Mouse (Mus musculus) hindbrain, embryonic 16.5 days (tissue): Measurements from ENCODE around the gene Csrp2. TPM values are rescaled to one million over a fixed set of nuclear protein-coding genes. Genes with fewer than 3 reads are reported as not detected.

ENCODE experiments used
- ATAC-seq: fragments of 200-750 bp; cut with Nextera tagmentation; 2 replicates; pipeline ENCODE4 v1.8.0; 2017; ENCODE audit warnings: moderate TSS enrichment, moderate library complexity
- H3K27ac ChIP-seq: fragments of 300-500 bp; sonication (generic); 2 replicates; pipeline ENCODE4 v1.5.1; 2014; ENCODE audit warnings: low read depth, mild to moderate bottlenecking, control low read depth, low read length, moderate library complexity
- H3K27me3 ChIP-seq: fragments of 300-500 bp; sonication (generic); replicated peaks from 2 replicates; pipeline ENCODE4 v1.6.1; 2014; ENCODE audit warnings: low read length; ENCODE audit not compliant: control insufficient read depth, insufficient read depth
- H3K36me3 ChIP-seq: fragments of 300-500 bp; sonication (generic); 2 replicates; pipeline ENCODE4 v1.6.1; 2014; ENCODE audit warnings: mild to moderate bottlenecking, low read length, moderate library complexity, mixed read lengths; ENCODE audit not compliant: control insufficient read depth, insufficient read depth
- H3K4me1 ChIP-seq: fragments of 300-500 bp; sonication (generic); 2 replicates; pipeline ENCODE4 v1.6.1; 2014; ENCODE audit warnings: low read depth, low read length; ENCODE audit not compliant: control insufficient read depth, insufficient read depth
- H3K4me2 ChIP-seq: fragments of 300-500 bp; sonication (generic); 2 replicates; pipeline ENCODE4 v1.6.1; 2014; ENCODE audit warnings: mild to moderate bottlenecking, low read length, control low read depth, moderate library complexity
- H3K4me3 ChIP-seq: fragments of 300-500 bp; sonication (generic); 2 replicates; pipeline ENCODE4 v1.5.1; 2014; ENCODE audit warnings: mild to moderate bottlenecking, low read length, control low read depth, moderate library complexity
- H3K9ac ChIP-seq: fragments of 300-500 bp; sonication (generic); 2 replicates; pipeline ENCODE4 v1.6.1; 2014; ENCODE audit warnings: low read depth, mild to moderate bottlenecking, control low read depth, low read length, moderate library complexity
- H3K9me3 ChIP-seq: fragments of 300-500 bp; sonication (generic); 2 replicates; pipeline ENCODE4 v1.6.1; 2014; ENCODE audit warnings: mild to moderate bottlenecking, low read length, moderate library complexity; ENCODE audit not compliant: control insufficient read depth
- WGBS: fragments of 180-500 bp; shearing (Covaris S2); extraction: QIAGEN DNeasy Blood & Tissue Kit; methylation state at CpG from one replicate; pipeline ENCODE4 v1.1.7; 2014; 5-methylcytosine and 5-hydroxymethylcytosine counted together
- polyA plus RNA-seq: library from polyadenylated mRNA; unstranded; fragments of >200 nt; fragmentation: Nextera tagmentation; extraction: Ambion mirVana; gene quantifications from 2 replicates; pipeline ENCODE4 v1.2.1, GENCODE M21; 2015

Csrp2 gene
- polyA plus RNA-seq, 1 experiment from 2014 or later, result 120 TPM

DNA sequence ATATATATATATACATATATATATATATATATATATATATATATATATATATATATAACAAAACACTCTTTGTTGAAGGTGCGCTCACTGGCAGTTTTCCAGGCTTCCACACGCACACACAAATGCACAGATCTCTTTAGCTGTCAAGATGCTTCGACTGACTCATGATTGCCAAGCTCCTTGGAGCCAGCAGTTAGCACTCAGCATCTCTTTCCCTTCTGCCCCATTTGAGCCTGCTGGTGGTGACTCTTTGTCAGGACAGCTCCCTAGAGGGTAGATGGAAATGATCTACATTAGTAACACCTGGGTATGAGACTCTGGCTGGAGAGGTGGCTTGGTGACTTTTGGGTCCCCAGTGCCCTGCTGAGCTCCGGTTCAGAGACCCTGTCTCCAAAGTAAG is 20.1 kb downstream of the Csrp2 start:
- H3K27me3 ChIP-seq, result no peaks in the 10 kb centered on the region
- no peak for ATAC-seq
- H3K27ac ChIP-seq, result 0 out of 2 replicates have a peak overlapping the region, but pooled peaks have one; percentile 44
- H3K36me3 ChIP-seq, result peaks cover 16% of the 10 kb centered on the region
- H3K4me3 ChIP-seq, result no peak overlapping the region
- H3K4me1 ChIP-seq, result peaks cover 4% of the 10 kb centered on the region; the same call in 1 of the 2 replicates
- H3K9me3 ChIP-seq, result no peaks in the 10 kb centered on the region
- no peak overlapping the region for H3K4me2 ChIP-seq
- H3K9ac ChIP-seq, result no peak overlapping the region
- WGBS, result 64% methylated on average over 4 of the region's 4 CpGs

DNA sequence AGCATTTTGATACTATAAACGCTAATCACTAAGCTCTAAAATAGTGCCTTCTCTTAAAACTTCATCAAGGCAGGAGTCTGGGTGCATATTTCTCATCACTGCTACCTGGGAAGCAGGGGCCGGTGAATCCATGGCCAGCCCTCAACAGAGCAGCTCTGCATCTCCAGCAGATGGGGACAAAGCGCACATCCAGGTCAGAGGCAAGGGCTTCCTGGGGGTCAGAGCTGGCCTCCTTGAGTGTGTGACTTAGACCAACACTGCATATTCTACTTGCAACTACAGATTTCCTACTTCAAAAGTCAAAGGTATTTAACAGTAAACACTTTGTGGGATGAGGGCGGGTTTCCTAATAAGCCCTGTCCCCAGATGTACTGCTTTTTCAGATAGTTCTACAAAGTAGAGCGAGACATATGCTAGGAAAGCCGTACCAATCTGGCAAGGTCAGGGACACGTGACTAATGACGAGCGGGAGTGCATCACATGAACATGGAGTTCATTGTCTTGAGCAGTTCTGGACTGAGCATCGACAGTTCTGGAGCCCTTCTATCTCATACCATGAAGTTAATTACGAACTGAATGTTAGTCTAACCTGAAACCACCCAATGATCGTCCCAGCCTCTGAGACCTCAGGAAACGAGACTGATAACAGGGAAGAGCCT is 21.3 kb downstream of the Csrp2 start:
- Histone ChIP-seq H3K36me3 (peaks cover 16% of the 10 kb centered on the region), H3K4me1 (peaks cover 4% of the 10 kb centered on the region; the same call in 1 of the 2 replicates), H3K9me3 (no peaks in the 10 kb centered on the region), H3K27me3 (no peaks in the 10 kb centered on the region), H3K4me2 (no peak overlapping the region), H3K27ac (no peak overlapping the region), H3K9ac (no peak overlapping the region), H3K4me3 (no peak overlapping the region)
- ATAC-seq, result no peak
- 86% methylated on average over 13 of the region's 13 CpGs for WGBS

DNA sequence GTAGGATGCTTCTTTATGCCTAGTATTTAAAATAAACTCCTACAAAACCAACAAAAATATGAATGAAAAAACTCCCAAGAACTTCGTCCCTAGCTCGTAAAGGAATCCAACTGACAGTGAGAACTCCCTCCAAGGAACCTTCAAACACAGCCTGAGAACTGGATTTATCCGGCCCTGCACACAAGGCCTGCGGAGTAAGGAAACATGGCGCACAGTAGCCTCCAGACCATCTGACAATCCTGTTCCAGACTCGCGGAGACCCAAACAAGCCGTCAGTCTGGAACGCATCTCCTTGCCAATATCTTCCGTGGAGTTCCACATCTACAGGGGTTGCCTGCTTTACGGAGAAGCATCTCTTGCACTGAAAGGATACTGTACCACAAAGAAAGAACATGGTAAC is 22.4 kb downstream of the Csrp2 start:
- H3K27me3 ChIP-seq, result no peaks in the 10 kb centered on the region
- ATAC-seq, result no peak
- H3K4me2 ChIP-seq, result no peak overlapping the region
- H3K9ac ChIP-seq, result no peak overlapping the region
- 92% methylated on average over 11 of the region's 11 CpGs for WGBS
- no peaks in the 10 kb centered on the region for H3K9me3 ChIP-seq
- peaks cover 4% of the 10 kb centered on the region; the same call in 1 of the 2 replicates for H3K4me1 ChIP-seq
- peaks cover 19% of the 10 kb centered on the region for H3K36me3 ChIP-seq
- no peak overlapping the region for H3K4me3 ChIP-seq
- H3K27ac ChIP-seq, result no peak overlapping the region

DNA sequence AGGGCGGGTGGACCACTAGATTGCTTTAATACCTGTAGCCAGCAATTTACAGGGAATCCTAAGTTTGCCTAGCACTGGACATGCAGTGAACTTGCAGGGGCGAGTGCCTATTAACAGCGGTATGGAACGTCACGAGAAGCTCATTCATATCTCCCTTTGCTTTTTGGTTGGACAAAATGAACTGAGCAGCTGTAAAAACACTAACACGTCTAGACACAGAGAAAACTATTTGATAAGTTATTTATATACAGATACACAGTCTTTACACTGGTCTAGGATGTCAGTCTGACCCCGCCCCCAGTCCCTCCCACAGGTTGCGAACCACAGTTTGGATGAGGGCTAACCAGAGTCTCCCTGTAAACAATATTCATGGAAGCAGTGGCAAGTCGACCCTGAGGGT is 23.2 kb downstream of the Csrp2 start:
- H3K4me3 ChIP-seq, result no peak overlapping the region
- ATAC-seq, result no peak
- H3K9me3 ChIP-seq, result no peaks in the 10 kb centered on the region
- no peak overlapping the region for H3K9ac ChIP-seq
- H3K27ac ChIP-seq, result no peak overlapping the region
- H3K27me3 ChIP-seq, result no peaks in the 10 kb centered on the region
- H3K36me3 ChIP-seq, result peaks cover 25% of the 10 kb centered on the region
- H3K4me1 ChIP-seq, result peaks cover 4% of the 10 kb centered on the region; the same call in 1 of the 2 replicates
- H3K4me2 ChIP-seq, result no peak overlapping the region
- WGBS, result 92% methylated on average over 9 of the region's 9 CpGs

DNA sequence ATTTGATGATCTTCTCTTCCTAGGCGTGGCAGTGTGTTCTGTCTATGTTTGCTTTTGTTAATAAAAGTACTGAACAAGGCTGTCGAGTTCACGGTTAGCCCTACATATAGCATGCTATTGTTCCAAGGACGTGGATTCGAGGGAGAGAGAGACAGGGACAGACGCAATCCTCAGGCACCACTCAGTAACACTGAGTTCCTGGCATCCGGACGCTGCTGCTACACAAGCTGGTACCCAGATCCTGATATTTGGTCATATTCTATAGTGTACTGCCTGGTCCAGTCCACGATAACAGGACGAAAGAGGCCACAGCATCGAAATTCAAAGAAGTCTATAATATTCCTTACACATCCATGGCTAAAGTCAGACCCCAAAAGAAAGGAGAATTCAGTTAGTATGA is 24.6 kb downstream of the Csrp2 start:
- Histone ChIP-seq H3K27ac (no peak overlapping the region), H3K9me3 (no peaks in the 10 kb centered on the region), H3K9ac (no peak overlapping the region), H3K27me3 (no peaks in the 10 kb centered on the region), H3K4me1 (0 out of 2 replicates have a peak, but pooled peaks cover under 1% of the 10 kb centered on the region), H3K36me3 (peaks cover 21% of the 10 kb centered on the region), H3K4me2 (no peak overlapping the region), H3K4me3 (no peak overlapping the region)
- 92% methylated on average over 11 of the region's 11 CpGs for WGBS
- ATAC-seq, result no peak

DNA sequence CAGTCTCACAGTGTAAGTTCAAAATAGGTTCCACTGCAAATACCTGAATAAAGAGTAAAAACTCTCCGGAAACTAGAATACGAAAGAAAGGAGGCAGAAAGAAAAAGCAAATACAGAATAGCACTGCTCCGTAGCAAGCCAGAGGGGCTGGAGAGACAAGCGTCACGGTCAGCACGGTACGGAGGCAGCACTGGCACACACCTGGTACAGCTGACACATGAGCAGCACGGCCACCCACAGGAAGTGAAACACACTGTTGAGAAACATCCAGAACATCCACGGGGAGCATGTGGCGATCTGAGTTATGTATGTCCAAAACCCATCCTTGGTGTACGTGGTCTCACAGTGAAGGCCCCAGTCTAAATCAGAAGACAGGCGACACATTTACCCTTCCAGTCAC is 26.4 kb downstream of the Csrp2 start:
- Histone ChIP-seq H3K4me3 (no peak overlapping the region), H3K27me3 (no peaks in the 10 kb centered on the region), H3K27ac (no peak overlapping the region), H3K4me1 (no peaks in the 10 kb centered on the region), H3K36me3 (peaks cover 20% of the 10 kb centered on the region), H3K9ac (no peak overlapping the region), H3K9me3 (no peaks in the 10 kb centered on the region), H3K4me2 (no peak overlapping the region)
- ATAC-seq, result no peak
- WGBS, result 85% methylated on average over 12 of the region's 12 CpGs

DNA sequence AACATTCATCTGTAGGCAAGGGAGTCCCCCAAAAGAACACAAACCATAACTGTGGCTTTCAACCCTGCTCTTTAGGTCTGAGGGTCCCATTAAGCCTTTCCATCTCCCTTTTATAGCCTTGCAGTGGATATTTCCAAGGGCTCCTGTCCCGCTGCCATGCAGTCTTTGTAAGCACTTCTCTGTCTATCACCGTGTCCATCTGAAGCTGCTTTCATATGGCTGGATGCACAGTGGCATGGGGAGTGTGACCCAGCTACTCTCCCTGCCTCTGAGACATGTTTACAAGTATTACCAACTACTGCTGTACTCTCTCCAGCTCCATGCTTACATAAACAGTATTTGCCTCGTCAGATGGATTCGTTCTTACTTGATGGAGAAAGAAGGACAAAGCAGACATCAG is 28.0 kb downstream of the Csrp2 start:
- ATAC-seq, result no peak
- Histone ChIP-seq H3K9ac (no peak overlapping the region), H3K4me2 (no peak overlapping the region), H3K27ac (no peak overlapping the region), H3K4me1 (no peaks in the 10 kb centered on the region), H3K9me3 (no peaks in the 10 kb centered on the region), H3K27me3 (no peaks in the 10 kb centered on the region), H3K4me3 (no peak overlapping the region), H3K36me3 (peaks cover 18% of the 10 kb centered on the region)
- 82% methylated on average over 4 of the region's 4 CpGs for WGBS

DNA sequence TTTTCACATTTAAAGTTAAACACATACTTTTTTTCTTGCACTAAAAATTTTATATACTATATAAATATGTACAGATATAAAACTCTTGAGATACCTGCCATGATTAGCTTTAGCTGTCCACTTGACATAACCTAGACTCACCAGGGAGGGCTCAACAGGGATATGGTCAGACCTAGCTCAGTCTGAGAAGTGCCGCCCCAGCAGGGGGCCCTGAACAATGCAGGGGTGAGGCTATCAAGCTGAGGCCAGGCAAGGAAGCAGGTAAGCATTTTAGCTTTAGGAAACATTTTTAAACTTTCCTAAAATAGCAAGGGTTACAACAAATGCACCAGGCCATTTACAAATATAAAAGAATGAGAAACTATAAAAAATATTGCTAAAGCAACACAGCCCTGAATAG is 31.5 kb downstream of the Csrp2 start:
- Histone ChIP-seq H3K4me1 (no peaks in the 10 kb centered on the region), H3K36me3 (peaks cover 17% of the 10 kb centered on the region), H3K9me3 (no peaks in the 10 kb centered on the region), H3K27ac (no peak overlapping the region), H3K4me3 (no peak overlapping the region), H3K9ac (no peak overlapping the region), H3K27me3 (no peaks in the 10 kb centered on the region), H3K4me2 (no peak overlapping the region)
- WGBS, result 97% methylated on average over 1 of the region's 1 CpGs
- ATAC-seq, result no peak

DNA sequence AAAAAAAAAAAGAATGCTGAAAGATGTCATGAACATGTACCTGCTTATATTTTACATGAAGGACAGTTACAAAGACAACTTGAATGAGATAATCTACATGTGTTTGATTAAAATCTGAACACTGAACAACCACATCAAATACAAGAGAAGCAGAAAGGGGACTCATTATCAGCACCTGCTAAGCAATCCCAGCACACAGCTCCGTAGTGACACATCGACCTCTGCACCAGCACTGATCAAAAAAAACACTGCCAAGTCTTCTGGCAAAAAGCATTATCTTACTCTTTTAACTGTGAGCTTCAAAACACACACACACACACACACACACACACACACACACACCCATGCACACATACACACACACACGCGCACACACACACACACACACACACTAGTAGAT is 32.2 kb downstream of the Csrp2 start:
- H3K4me2 ChIP-seq, result no peak overlapping the region
- H3K9ac ChIP-seq, result no peak overlapping the region
- peaks cover 16% of the 10 kb centered on the region for H3K36me3 ChIP-seq
- ATAC-seq, result no peak
- no peak overlapping the region for H3K4me3 ChIP-seq
- no peak overlapping the region for H3K27ac ChIP-seq
- H3K27me3 ChIP-seq, result no peaks in the 10 kb centered on the region
- WGBS, result 90% methylated on average over 4 of the region's 4 CpGs
- no peaks in the 10 kb centered on the region for H3K9me3 ChIP-seq
- H3K4me1 ChIP-seq, result no peaks in the 10 kb centered on the region
